Mouse (Mus musculus) thymus, adult 2 months (tissue): Measurements from ENCODE around the gene Tmem101.

Experiments used
- CTCF ChIP-seq: fragments of 200-500 bp; IDR thresholded peaks from 2 replicates; pipeline ENCODE4 v1.5.1; 2012; ENCODE audit warnings: mild to moderate bottlenecking, control low read depth, low read length, moderate library complexity, borderline replicate concordance; ENCODE audit not compliant: control insufficient read depth, poor library complexity, insufficient read depth; ENCODE audit errors: extremely low read depth
- POLR2A ChIP-seq: fragments of 200-500 bp; IDR thresholded peaks from 2 replicates; pipeline ENCODE4 v1.6.1; 2012; ENCODE audit warnings: mild to moderate bottlenecking, low read length, control low read depth, moderate library complexity; ENCODE audit not compliant: control insufficient read depth, poor library complexity, insufficient read depth; ENCODE audit errors: extremely low read depth

- TF ChIP-seq POLR2A: no peak
- no peak for TF ChIP-seq CTCF
Measured at GRCm38 (mm10) chr11:102137625-102138446, 18.4 kb downstream of the Tmem101 start.
